Mouse (Mus musculus): Measurements from ENCODE around the gene Zar1. TPM values are rescaled to one million over a fixed set of nuclear protein-coding genes. Genes with fewer than 3 reads are reported as not detected.

The Zar1 gene
- not detected for polyA plus RNA-seq (2017; shearing (Covaris generic))

DNA sequence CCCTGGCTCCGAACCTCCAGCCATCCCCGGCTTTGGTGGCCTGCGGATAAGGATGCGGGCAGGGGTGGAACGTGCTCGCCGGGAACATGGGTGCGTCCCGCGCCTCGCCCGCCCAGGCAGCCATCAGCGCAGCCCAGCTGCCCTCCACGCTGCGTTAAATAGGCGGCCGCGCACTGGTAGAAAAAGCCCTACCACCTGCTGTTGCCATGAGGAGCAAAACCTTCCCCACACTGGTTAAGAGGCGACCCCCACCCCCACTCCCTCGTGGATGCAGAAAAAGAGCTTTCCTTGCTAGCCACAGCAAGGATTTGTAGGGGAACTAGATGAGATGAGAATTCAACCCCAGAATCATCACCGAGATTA lies at the start of gene Zar1:
Gene Zar1 (minus strand): TSS at position 285 of the 363 bp plus-strand sequence.

DNA sequence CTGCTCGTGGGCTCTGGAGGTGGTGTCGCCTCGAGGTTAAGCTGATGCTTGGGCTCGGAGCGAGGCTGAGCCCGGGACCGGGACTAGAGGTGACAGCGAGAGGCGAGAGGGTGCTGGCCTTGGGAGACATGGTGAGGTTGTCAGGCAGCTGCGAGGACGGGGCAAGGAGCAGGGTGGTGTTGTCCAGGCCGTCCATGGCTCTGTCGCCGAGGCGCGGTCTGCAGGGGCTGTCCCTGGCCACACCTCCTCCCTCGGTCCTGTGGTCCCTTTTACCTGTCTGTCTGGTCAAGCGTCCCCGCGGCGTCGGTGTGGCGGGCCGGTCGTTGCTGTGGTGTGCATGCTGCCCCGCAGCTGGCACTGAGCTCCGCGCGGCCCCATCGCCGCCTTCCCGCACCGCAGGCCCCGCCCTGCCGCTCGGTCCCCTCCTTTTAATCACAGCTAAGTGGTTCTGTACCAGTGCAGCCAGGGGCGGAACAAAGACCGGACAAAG lies 6.2 kb upstream of the Zar1 start, which contains the start of gene Gm5868:
Gene Gm5868 (minus strand): TSS at position 360 of the 490 bp plus-strand sequence.

DNA sequence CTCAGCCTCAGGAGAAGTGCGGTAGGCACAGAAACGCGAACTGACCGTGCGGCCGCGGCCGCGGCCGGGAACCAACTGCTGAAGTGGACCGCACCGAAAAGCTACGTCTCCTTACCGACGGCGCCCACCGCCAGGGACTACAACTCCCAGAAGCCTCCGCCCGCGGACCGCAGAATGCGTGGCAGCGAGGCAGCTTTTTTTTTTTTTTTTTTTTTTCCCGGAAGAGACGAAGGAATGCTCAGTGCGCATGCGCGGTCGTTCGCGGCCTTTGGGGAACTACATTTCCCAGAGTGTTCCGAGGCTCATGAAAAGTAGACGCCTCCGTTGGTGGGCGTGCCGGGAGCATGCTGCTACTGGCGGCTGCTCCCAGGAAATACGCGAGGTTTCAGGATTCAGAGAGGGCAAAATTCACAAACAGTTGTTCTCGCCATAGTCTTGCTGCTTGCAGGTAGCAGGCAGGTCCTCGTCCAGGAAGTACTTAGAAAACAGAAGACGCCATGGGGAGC lies 21.5 kb downstream of the Zar1 start, which contains the start of gene Nfxl1:
Gene Nfxl1 (minus strand): TSS at position 141 of the 506 bp plus-strand sequence.

Other genes starting within 250 kb of the Zar1 start
- 0.29 TPM for gene Corin, start 76.8 kb downstream of the Zar1 start, polyA plus RNA-seq (2017; shearing (Covaris generic))
- gene Nfxl1, start 21.6 kb downstream of the Zar1 start, polyA plus RNA-seq (2017; shearing (Covaris generic)): 11.4 TPM
- gene Gm5868, start 6.3 kb upstream of the Zar1 start, polyA plus RNA-seq (2017; shearing (Covaris generic)): not detected
- 0.26 TPM for gene Cnga1, start 63.0 kb upstream of the Zar1 start, polyA plus RNA-seq (2017; shearing (Covaris generic))
- 7.8 TPM for gene Nipal1, start 66.5 kb upstream of the Zar1 start, polyA plus RNA-seq (2017; shearing (Covaris generic))
- gene Txk, start 171.5 kb upstream of the Zar1 start, polyA plus RNA-seq (2017; shearing (Covaris generic)): 120 TPM

Measured in effector memory CD4-positive, alpha-beta T cell, adult 5 months (primary cell).